Mouse (Mus musculus): ENCODE results near the gene Fbxl15.
A peak's percentile ranks its signal among the peaks of the same experiment; 100 is the strongest.

Fbxl15 gene

GRCm38 (mm10) chr19:46328081-46329030 lies at the start of gene Fbxl15:
Gene Fbxl15, plus strand, starts transcription at chr19:46328184.
- DNase-seq, result peak; percentile 97

GRCm38 (mm10) chr19:46282081-46282849 lies 45.7 kb upstream of the Fbxl15 start:
- no peak for DNase-seq

- peak; percentile 49 for DNase-seq
Observed at GRCm38 (mm10) chr19:46284686-46285085, 43.3 kb upstream of the Fbxl15 start.

DNA sequence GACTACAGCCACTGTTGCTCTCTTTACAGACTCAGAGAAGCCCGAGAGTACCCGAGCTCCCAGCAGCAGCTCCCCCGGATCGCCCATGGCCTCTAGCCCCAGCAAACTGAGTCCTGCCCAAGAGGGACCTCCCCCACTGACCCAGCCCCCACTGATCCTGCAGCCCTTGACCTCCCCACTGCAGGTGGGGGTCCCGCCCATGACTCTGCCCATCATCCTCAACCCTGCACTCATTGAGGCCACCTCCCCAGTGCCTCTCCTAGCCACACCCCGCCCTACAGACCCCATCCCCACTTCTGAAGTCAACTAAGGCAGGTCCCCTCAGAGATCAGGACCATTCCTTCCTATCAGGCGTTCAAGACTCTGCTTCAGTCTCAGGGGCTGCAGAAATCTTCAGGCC lies 42.4 kb upstream of the Fbxl15 start:
- DNase-seq, result no peak

- peak; percentile 92 for DNase-seq
Observed at GRCm38 (mm10) chr19:46286047-46286446, 41.9 kb upstream of the Fbxl15 start.

GRCm38 (mm10) chr19:46286926-46287325 lies 41.1 kb upstream of the Fbxl15 start:
- DNase-seq, result no peak

- no peak for DNase-seq
Observed at GRCm38 (mm10) chr19:46287566-46287965, 40.4 kb upstream of the Fbxl15 start.

GRCm38 (mm10) chr19:46290535-46291105 lies 37.4 kb upstream of the Fbxl15 start:
- DNase-seq, result no peak

DNA sequence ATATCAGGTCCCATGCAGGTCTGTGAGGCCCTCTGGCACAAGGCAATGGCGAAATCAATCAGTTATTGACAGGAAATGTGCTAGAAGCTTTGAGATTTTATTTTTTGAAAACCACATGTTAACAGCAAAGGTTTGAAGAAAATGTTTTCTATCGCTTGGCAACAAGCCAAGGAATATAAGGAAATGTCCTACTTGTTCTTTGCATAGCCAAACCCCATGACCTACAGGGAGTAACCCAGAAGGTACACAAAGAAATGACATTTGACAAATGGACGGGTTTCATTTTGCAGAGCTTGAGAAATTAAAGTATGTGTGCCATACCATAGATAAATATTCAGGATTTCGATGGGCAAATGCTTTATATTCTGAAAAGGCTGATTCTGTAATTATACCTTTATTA lies 31.0 kb upstream of the Fbxl15 start:
- DNase-seq, result no peak

DNA sequence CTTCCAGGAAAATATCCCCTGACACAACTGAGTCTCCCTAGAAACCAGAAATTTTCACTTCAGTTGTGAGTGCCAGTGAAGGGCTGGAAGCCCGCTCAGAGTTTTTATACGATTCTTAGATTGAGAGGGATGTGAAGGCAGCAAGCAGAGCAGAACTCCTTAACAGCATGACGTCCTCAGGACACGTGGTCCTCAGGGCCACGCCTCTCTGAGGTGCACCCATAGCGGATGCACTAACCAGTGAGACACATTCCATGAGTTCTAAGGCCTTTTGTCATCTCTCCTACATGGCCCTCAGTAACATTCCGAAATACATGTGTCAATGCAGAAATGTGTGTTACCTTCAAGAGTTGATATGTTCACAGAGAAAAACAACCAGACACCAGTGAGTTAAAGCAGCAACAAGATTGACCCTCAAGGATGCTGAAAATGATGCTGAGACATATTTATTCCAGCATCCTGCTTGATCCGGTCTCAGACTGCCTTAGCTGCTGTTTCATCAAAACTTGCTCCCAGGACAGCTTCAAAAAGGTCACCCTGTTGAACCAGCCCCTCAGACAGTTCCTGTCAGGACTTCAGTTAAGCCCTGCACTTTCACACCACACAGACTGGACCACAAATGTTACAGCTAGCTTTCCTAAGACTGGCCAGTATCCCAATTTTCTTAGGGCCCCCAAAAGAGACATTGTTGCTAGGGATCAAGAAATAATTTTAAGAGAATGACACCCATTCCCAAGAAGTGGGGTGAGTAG lies 27.5 kb upstream of the Fbxl15 start:
- no peak for DNase-seq

GRCm38 (mm10) chr19:46302551-46302950 lies 25.4 kb upstream of the Fbxl15 start:
- no peak for DNase-seq

GRCm38 (mm10) chr19:46303251-46304215 lies 24.5 kb upstream of the Fbxl15 start:
- peak; percentile 42 for DNase-seq

GRCm38 (mm10) chr19:46304216-46304841 lies 23.7 kb upstream of the Fbxl15 start, which contains the start of gene Nfkb2:
Gene Nfkb2, plus strand, starts transcription at chr19:46304320.
- peak; percentile 83 for DNase-seq

- DNase-seq, result peak; percentile 24
Observed at GRCm38 (mm10) chr19:46304908-46305333, 23.1 kb upstream of the Fbxl15 start.

GRCm38 (mm10) chr19:46305432-46306267 lies 22.3 kb upstream of the Fbxl15 start:
- DNase-seq, result peak; percentile 53

- DNase-seq, result no peak
Observed at GRCm38 (mm10) chr19:46306268-46306610, 21.7 kb upstream of the Fbxl15 start.

- peak; percentile 27 for DNase-seq
Observed at GRCm38 (mm10) chr19:46306751-46307289, 21.2 kb upstream of the Fbxl15 start.

- peak; percentile 48 for DNase-seq
Observed at GRCm38 (mm10) chr19:46307781-46308180, 20.2 kb upstream of the Fbxl15 start.

- DNase-seq, result peak; percentile 53
Observed at GRCm38 (mm10) chr19:46308303-46308702, 19.7 kb upstream of the Fbxl15 start.

Measured in cerebellum, adult 9-10 months (tissue).